Mouse (Mus musculus) spleen, adult 2 months (tissue): ENCODE measurements around the gene Gm20388.

Experiments used
- CTCF ChIP-seq: fragments of 200-500 bp; IDR thresholded peaks from 2 replicates; pipeline ENCODE4 v1.5.1; 2011; ENCODE audit warnings: mild to moderate bottlenecking, inconsistent platforms; ENCODE audit not compliant: insufficient read depth, insufficient read length, insufficient replicate concordance; ENCODE audit errors: extremely low read depth
- POLR2A ChIP-seq: fragments of 200-500 bp; IDR thresholded peaks from 2 replicates; pipeline ENCODE4 v1.6.1; 2011; ENCODE audit warnings: low read depth, low read length, inconsistent platforms

DNA sequence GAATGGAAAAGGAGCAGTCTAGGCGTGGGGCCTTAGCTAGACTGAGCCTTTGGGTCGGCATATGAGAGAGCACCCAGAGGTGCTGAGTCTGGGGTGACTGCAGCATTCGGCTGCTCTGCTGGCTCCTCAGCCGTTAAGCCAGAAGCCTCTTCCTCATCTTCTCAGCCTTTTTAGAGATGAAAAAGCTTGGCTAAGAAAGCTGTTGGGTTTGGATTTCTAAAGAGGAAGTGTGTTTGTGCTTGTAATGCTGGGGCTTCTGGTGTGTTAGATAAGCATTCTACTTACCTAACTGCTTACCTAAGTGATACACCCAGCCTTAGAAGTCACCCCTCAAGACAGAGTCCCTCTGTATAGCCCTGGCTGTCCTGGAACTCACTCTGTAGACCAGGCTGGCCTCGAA is 3540.1 kb downstream of the Gm20388 start:
- TF ChIP-seq CTCF, result no peak
- no peak for TF ChIP-seq POLR2A
